Mouse (Mus musculus): ENCODE results near the gene Irf9. TPM values are rescaled to one million over a fixed set of nuclear protein-coding genes. Genes with fewer than 3 reads are reported as not detected.

The Irf9 gene
- polyA plus RNA-seq, 1 experiment = 20.3 TPM

- 93% methylated on average over 5 of the region's 5 CpGs for WGBS
- no peak overlapping the region for H3K4me3 ChIP-seq (replicated peaks; ENCODE audit: insufficient read depth, low read depth, low read length)
- no peaks in the 10 kb centered on the region for H3K4me1 ChIP-seq (ENCODE audit: control insufficient read depth, insufficient read depth, low read length)
- TF ChIP-seq POLR2A (IDR thresholded peaks at IDR 0.05; ENCODE audit: borderline replicate concordance, insufficient read depth, low read length) = no peak
- no peak for TF ChIP-seq CTCF (IDR thresholded peaks at IDR 0.05; ENCODE audit: borderline replicate concordance, insufficient read depth, low read depth, low read length)
- no peak for DNase-seq
- H3K27ac ChIP-seq (ENCODE audit: insufficient read depth, low read length) = no peak overlapping the region
- no peaks in the 10 kb centered on the region for H3K27me3 ChIP-seq (ENCODE audit: control insufficient read depth, insufficient read depth, low read length)
Measured at GRCm38 (mm10) chr14:55658011-55658410, 54.6 kb downstream of the Irf9 start.

Other genes with a start within 250 kb of the Irf9 start
- gene Dhrs4, start 124.8 kb upstream of the Irf9 start, polyA plus RNA-seq (2012; rRNA removed) = 18.5 and 18.7 TPM in 2 replicates
- gene Carmil3, start 112.9 kb upstream of the Irf9 start, polyA plus RNA-seq (2012; rRNA removed) = 109 and 119 TPM in 2 replicates
- gene Cpne6, start 93.1 kb upstream of the Irf9 start, polyA plus RNA-seq (2012; rRNA removed) = 39.8 and 56.8 TPM in 2 replicates
- gene Nrl, start 78.6 kb upstream of the Irf9 start, polyA plus RNA-seq (2012; rRNA removed) = 0.33 and 0.56 TPM in 2 replicates
- 44.8 and 49.3 TPM in 2 replicates for gene Pck2, start 63.3 kb upstream of the Irf9 start, polyA plus RNA-seq (2012; rRNA removed)
- 115 and 127 TPM in 2 replicates for gene Dcaf11, start 43.6 kb upstream of the Irf9 start, polyA plus RNA-seq (2012; rRNA removed)
- 0.97 TPM in 2 replicates for gene A730061H03Rik, start 43.2 kb upstream of the Irf9 start, polyA plus RNA-seq (2012; rRNA removed)
- not detected in 2 replicates for gene Fitm1, start 28.0 kb upstream of the Irf9 start, polyA plus RNA-seq (2012; rRNA removed)
- 38.4 and 40.7 TPM in 2 replicates for gene Psme1, start 25.4 kb upstream of the Irf9 start, polyA plus RNA-seq (2012; rRNA removed)
- gene Emc9, start 18.3 kb upstream of the Irf9 start, polyA plus RNA-seq (2012; rRNA removed) = 90.9 and 92.8 TPM in 2 replicates
- 43.1 and 46.8 TPM in 2 replicates for gene Psme2, start 12.5 kb upstream of the Irf9 start, polyA plus RNA-seq (2012; rRNA removed)
- gene Rnf31, start 11.9 kb upstream of the Irf9 start, polyA plus RNA-seq (2012; rRNA removed) = 31.1 and 32.9 TPM in 2 replicates
- gene Rec8, start 14.5 kb downstream of the Irf9 start, polyA plus RNA-seq (2012; rRNA removed) = 71.2 and 79.1 TPM in 2 replicates
- gene Ipo4, start 32.4 kb downstream of the Irf9 start, polyA plus RNA-seq (2012; rRNA removed) = 150 and 151 TPM in 2 replicates
- 4.9 and 5.6 TPM in 2 replicates for gene Gm49378, start 34.3 kb downstream of the Irf9 start, polyA plus RNA-seq (2012; rRNA removed)
- 35.3 and 40.1 TPM in 2 replicates for gene Tm9sf1, start 40.2 kb downstream of the Irf9 start, polyA plus RNA-seq (2012; rRNA removed)
- gene Tssk4, start 46.6 kb downstream of the Irf9 start, polyA plus RNA-seq (2012; rRNA removed) = 0.40 and 0.61 TPM in 2 replicates
- 44.8 and 44.9 TPM in 2 replicates for gene Mdp1, start 56.9 kb downstream of the Irf9 start, polyA plus RNA-seq (2012; rRNA removed)
- gene Gmpr2, start 68.4 kb downstream of the Irf9 start, polyA plus RNA-seq (2012; rRNA removed) = 29.2 and 29.6 TPM in 2 replicates
- gene Nedd8, start 68.6 kb downstream of the Irf9 start, polyA plus RNA-seq (2012; rRNA removed) = 414 and 434 TPM in 2 replicates
- 36.0 and 38.5 TPM in 2 replicates for gene Tinf2, start 78.2 kb downstream of the Irf9 start, polyA plus RNA-seq (2012; rRNA removed)
- gene Tgm1, start 110.4 kb downstream of the Irf9 start, polyA plus RNA-seq (2012; rRNA removed) = 0.07 and 0.08 TPM in 2 replicates
- gene Rabggta, start 118.7 kb downstream of the Irf9 start, polyA plus RNA-seq (2012; rRNA removed) = 64.1 and 66.8 TPM in 2 replicates
- 113 and 122 TPM in 2 replicates for gene Dhrs1, start 142.1 kb downstream of the Irf9 start, polyA plus RNA-seq (2012; rRNA removed)
- 10.7 and 10.8 TPM in 2 replicates for gene Nop9, start 142.1 kb downstream of the Irf9 start, polyA plus RNA-seq (2012; rRNA removed)
- gene Cideb, start 154.9 kb downstream of the Irf9 start, polyA plus RNA-seq (2012; rRNA removed) = 10.5 and 15.2 TPM in 2 replicates
- 0.07 and 0.08 TPM in 2 replicates for gene Ltb4r2, start 157.9 kb downstream of the Irf9 start, polyA plus RNA-seq (2012; rRNA removed)
- gene Ltb4r1, start 162.4 kb downstream of the Irf9 start, polyA plus RNA-seq (2012; rRNA removed) = 0.33 and 0.36 TPM in 2 replicates
- 4.0 and 4.1 TPM in 2 replicates for gene Adcy4, start 180.5 kb downstream of the Irf9 start, polyA plus RNA-seq (2012; rRNA removed)
- 0.39 and 0.60 TPM in 2 replicates for gene Ripk3, start 185.3 kb downstream of the Irf9 start, polyA plus RNA-seq (2012; rRNA removed)
- 1.5 and 1.7 TPM in 2 replicates for gene Nfatc4, start 219.6 kb downstream of the Irf9 start, polyA plus RNA-seq (2012; rRNA removed)